Mouse (Mus musculus): ENCODE measurements at regions not wholly inside any gene's neighbourhood (a gene's known extent, or its start where the extent isn't known, plus 50 kb on each side); places are given as distances from the start of the nearest gene placed in this dataset.
A peak's percentile ranks its signal among the peaks of the same experiment; 100 is the strongest.

- no peaks in the 10 kb centered on the region for H3K36me3 ChIP-seq (ENCODE audit: insufficient read depth)
- H3K4me1 ChIP-seq (ENCODE audit: insufficient read depth), result no peaks in the 10 kb centered on the region
- no peaks in the 10 kb centered on the region for H3K27me3 ChIP-seq (ENCODE audit: insufficient read depth, low read length)
- no peak for TF ChIP-seq CTCF (IDR thresholded peaks at IDR 0.05; ENCODE audit: low read depth)
- no peak overlapping the region for H3K4me2 ChIP-seq (ENCODE audit: low read depth)
- 62% methylated on average over 3 of the region's 3 CpGs for WGBS
- no peak overlapping the region for H3K9ac ChIP-seq
- H3K27ac ChIP-seq (ENCODE audit: low read depth, low read length), result no peak overlapping the region
- ATAC-seq, result no peak
- no peaks in the 10 kb centered on the region for H3K9me3 ChIP-seq (ENCODE audit: low read length)
- DNase-seq, result no peak
- no peak overlapping the region for H3K4me3 ChIP-seq (ENCODE audit: low read depth, low read length)
Measured at GRCm38 (mm10) chr7:75923951-75924467, 75.9 kb downstream of the Klhl25 start.

GRCm38 (mm10) chr7:75927537-75927936 lies 79.4 kb downstream of the Klhl25 start:
- H3K4me1 ChIP-seq (ENCODE audit: insufficient read depth), result no peaks in the 10 kb centered on the region
- peaks cover 4% of the 10 kb centered on the region; the same call in 1 of the 2 replicates for H3K9me3 ChIP-seq (ENCODE audit: low read length)
- peak; percentile 92 for ATAC-seq
- H3K4me2 ChIP-seq (ENCODE audit: low read depth), result no peak overlapping the region
- no peak overlapping the region for H3K27ac ChIP-seq (ENCODE audit: low read depth, low read length)
- no peaks in the 10 kb centered on the region for H3K36me3 ChIP-seq (ENCODE audit: insufficient read depth)
- peak; percentile 85 for DNase-seq
- 24% methylated on average over 4 of the region's 4 CpGs for WGBS
- H3K27me3 ChIP-seq (ENCODE audit: insufficient read depth, low read length), result no peaks in the 10 kb centered on the region
- no peak overlapping the region for H3K4me3 ChIP-seq (ENCODE audit: low read depth, low read length)
- no peak overlapping the region for H3K9ac ChIP-seq
- peak; percentile 90 for TF ChIP-seq CTCF (IDR thresholded peaks at IDR 0.05; ENCODE audit: low read depth)

DNA sequence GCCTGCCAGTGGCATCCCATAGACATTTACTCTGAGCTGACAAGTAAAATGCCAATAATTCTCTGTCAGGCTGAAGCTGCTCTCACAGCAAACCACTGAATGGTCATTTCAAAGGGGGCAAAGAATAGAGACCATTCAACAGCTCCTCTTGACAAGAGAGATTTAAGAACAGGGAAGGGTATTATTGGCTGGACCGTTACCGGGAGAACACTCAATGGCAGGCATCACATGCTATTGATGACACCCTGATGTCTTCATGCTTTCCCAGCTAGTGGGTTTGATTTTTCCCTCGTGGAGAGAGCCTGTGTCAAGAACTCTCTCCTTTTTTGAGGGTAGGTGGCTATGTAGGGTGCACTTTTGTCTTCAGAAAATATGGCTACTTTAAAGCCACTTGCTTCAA lies 95.7 kb downstream of the Klhl25 start:
- DNase-seq, result no peak
- TF ChIP-seq CTCF (IDR thresholded peaks at IDR 0.05; ENCODE audit: low read depth), result no peak
- WGBS, result 18% methylated on average over 3 of the region's 3 CpGs

GRCm38 (mm10) chr7:75955671-75956070 lies 107.6 kb downstream of the Klhl25 start:
- Histone ChIP-seq H3K4me3 (ENCODE audit: low read depth, low read length) (no peak overlapping the region), H3K4me1 (ENCODE audit: insufficient read depth) (no peaks in the 10 kb centered on the region), H3K9me3 (ENCODE audit: low read length) (no peaks in the 10 kb centered on the region), H3K9ac (no peak overlapping the region), H3K4me2 (ENCODE audit: low read depth) (no peak overlapping the region), H3K27me3 (ENCODE audit: insufficient read depth, low read length) (no peaks in the 10 kb centered on the region), H3K27ac (ENCODE audit: low read depth, low read length) (no peak overlapping the region), H3K36me3 (ENCODE audit: insufficient read depth) (no peaks in the 10 kb centered on the region)
- no peak for DNase-seq
- ATAC-seq, result no peak
- 67% methylated on average over 9 of the region's 9 CpGs for WGBS
- no peak for TF ChIP-seq CTCF (IDR thresholded peaks at IDR 0.05; ENCODE audit: low read depth)

More for the DNA sequence above, 95.7 kb downstream of the Klhl25 start:
- no peak overlapping the region for H3K4me3 ChIP-seq (ENCODE audit: low read depth, low read length)
- H3K27me3 ChIP-seq (ENCODE audit: insufficient read depth, low read length), result no peaks in the 10 kb centered on the region
- no peak overlapping the region for H3K27ac ChIP-seq (ENCODE audit: low read depth, low read length)
- H3K9me3 ChIP-seq (ENCODE audit: low read length), result no peaks in the 10 kb centered on the region
- H3K36me3 ChIP-seq (ENCODE audit: insufficient read depth), result no peaks in the 10 kb centered on the region
- H3K9ac ChIP-seq, result no peak overlapping the region
- no peak overlapping the region for H3K4me2 ChIP-seq (ENCODE audit: low read depth)
- no peak for ATAC-seq
- H3K4me1 ChIP-seq (ENCODE audit: insufficient read depth), result no peaks in the 10 kb centered on the region

DNA sequence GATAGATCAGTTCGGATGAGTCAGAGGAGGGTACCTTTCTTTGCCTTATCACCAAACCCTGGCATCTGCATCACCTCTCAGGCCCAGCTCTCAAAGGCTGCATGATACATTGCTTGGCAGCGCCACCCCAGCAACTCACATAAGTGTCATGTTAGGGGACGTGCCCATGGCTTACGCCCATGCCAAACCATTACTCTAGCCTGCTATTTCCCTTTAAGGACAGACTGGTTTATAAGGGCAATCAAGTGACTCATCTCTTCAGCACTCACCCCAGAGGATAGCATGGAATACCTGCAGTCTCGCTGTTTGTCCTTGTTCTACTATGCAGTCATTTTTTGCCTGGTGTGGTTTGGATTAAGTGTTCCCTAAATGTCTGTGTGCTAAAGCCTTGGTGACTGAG lies 109.3 kb downstream of the Klhl25 start:
- ATAC-seq, result no peak

GRCm38 (mm10) chr7:75959903-75960620 lies 112.0 kb downstream of the Klhl25 start:
- Histone ChIP-seq H3K4me3 (ENCODE audit: low read depth, low read length) (no peak overlapping the region), H3K4me1 (ENCODE audit: insufficient read depth) (no peaks in the 10 kb centered on the region), H3K9ac (no peak overlapping the region), H3K27me3 (ENCODE audit: insufficient read depth, low read length) (no peaks in the 10 kb centered on the region), H3K36me3 (ENCODE audit: insufficient read depth) (no peaks in the 10 kb centered on the region), H3K9me3 (ENCODE audit: low read length) (no peaks in the 10 kb centered on the region), H3K4me2 (ENCODE audit: low read depth) (no peak overlapping the region), H3K27ac (ENCODE audit: low read depth, low read length) (no peak overlapping the region)
- 68% methylated on average over 14 of the region's 14 CpGs for WGBS
- no peak for TF ChIP-seq CTCF (IDR thresholded peaks at IDR 0.05; ENCODE audit: low read depth)
- peak; percentile 76 for ATAC-seq
- DNase-seq, result peak; percentile 65

More for the DNA sequence above, 109.3 kb downstream of the Klhl25 start:
- Histone ChIP-seq H3K27ac (ENCODE audit: low read depth, low read length) (no peak overlapping the region), H3K36me3 (ENCODE audit: insufficient read depth) (no peaks in the 10 kb centered on the region), H3K4me1 (ENCODE audit: insufficient read depth) (no peaks in the 10 kb centered on the region), H3K9me3 (ENCODE audit: low read length) (no peaks in the 10 kb centered on the region), H3K27me3 (ENCODE audit: insufficient read depth, low read length) (no peaks in the 10 kb centered on the region), H3K9ac (no peak overlapping the region), H3K4me2 (ENCODE audit: low read depth) (no peak overlapping the region), H3K4me3 (ENCODE audit: low read depth, low read length) (no peak overlapping the region)
- DNase-seq, result no peak
- WGBS, result 92% methylated on average over 5 of the region's 5 CpGs
- TF ChIP-seq CTCF (IDR thresholded peaks at IDR 0.05; ENCODE audit: low read depth), result no peak

GRCm38 (mm10) chr7:75968177-75968576 lies 120.1 kb downstream of the Klhl25 start:
- TF ChIP-seq CTCF (IDR thresholded peaks at IDR 0.05; ENCODE audit: low read depth), result no peak
- Histone ChIP-seq H3K9ac (no peak overlapping the region), H3K27me3 (ENCODE audit: insufficient read depth, low read length) (no peaks in the 10 kb centered on the region), H3K4me3 (ENCODE audit: low read depth, low read length) (no peak overlapping the region), H3K36me3 (ENCODE audit: insufficient read depth) (no peaks in the 10 kb centered on the region), H3K4me2 (ENCODE audit: low read depth) (no peak overlapping the region), H3K4me1 (ENCODE audit: insufficient read depth) (no peaks in the 10 kb centered on the region), H3K9me3 (ENCODE audit: low read length) (no peaks in the 10 kb centered on the region), H3K27ac (ENCODE audit: low read depth, low read length) (no peak overlapping the region)
- no peak for ATAC-seq
- WGBS, result 85% methylated on average over 5 of the region's 5 CpGs
- no peak for DNase-seq

Data from forebrain, postnatal 0 days (tissue).